Mouse (Mus musculus) lung, postnatal 14 days (tissue): Measurements from ENCODE around the gene Rpl11.
"Not testable (repeated sequence)": the region's sequence is repeated elsewhere in the genome, so short reads cannot be mapped to it uniquely, and the experiment has no call there.

Experiments used
- DNase-seq: peaks from one replicate; pipeline ENCODE4 v3.0.0; 2021

Gene Rpl11

DNA sequence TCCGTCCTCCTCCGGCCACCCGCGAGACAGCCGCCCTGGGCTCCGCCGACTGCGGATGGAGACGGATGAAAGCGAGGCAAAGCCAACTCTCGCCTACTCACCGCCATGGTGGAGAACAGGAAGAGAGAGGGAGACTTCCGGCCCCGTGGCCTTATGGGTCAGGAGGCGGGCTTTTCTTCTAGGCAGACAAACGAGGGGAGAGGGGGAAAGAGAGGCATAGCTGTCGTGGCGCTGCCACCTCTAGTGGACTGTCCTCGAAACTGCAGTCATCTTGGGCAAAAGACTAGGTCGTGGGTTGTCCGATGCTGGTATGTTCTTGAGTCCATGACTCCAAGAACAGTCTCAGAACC is at the start of gene Rpl11:
Gene Rpl11, minus strand, starts transcription at position 182 of the 350 bp plus-strand sequence.
- peak; percentile 90 for DNase-seq

DNA sequence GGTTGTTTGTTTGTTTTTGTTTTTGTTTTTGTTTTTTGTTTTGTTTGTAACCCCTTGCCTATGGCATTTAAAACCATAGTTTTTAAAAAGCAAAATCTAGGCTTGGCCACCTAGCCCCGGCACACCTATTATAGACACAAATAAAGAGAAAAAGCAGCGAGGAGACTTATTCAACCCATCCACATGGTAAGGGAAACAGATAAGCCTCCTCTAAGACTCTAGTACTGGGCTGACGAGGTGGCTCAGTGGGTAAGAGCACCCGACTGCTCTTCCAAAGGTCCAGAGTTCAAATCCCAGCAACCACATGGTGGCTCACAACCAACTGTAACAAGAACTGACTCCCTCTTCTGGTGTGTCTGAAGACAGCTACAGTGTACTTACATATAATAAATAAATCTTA is 48.5 kb upstream of the Rpl11 start:
- not testable (repeated sequence) for DNase-seq

DNA sequence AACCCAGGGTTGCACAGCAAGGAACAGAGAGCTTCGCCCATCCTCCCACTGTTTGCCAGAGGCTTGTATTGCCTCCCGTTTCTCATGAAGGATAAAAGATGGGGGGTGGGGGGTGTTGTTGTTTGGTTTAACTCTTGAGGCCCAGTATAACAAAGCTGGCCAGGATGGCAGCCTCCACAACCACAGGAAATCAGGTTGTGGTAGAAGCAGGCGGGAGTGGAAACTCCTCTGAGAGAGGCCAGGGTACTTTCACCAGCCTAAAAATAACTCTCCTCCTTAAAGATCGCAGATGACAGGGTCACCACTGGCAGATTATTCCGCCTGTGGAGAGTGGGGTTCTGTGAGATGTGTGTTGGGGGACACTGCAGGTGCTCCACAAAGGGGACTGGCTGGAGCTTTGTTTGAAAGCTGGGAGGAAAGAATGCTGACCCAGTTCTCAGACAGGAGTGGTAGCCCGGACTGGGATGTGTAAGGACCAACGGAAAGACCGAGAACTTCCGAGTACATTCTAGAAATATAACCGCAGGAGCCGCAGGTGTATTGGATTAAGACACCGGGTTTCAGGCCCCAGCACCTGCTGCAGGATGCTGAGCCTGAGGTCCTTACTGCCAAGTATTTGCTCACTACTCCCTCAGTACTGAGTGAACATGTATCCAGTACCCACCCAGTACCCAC is 47.3 kb upstream of the Rpl11 start:
- no peak for DNase-seq

DNA sequence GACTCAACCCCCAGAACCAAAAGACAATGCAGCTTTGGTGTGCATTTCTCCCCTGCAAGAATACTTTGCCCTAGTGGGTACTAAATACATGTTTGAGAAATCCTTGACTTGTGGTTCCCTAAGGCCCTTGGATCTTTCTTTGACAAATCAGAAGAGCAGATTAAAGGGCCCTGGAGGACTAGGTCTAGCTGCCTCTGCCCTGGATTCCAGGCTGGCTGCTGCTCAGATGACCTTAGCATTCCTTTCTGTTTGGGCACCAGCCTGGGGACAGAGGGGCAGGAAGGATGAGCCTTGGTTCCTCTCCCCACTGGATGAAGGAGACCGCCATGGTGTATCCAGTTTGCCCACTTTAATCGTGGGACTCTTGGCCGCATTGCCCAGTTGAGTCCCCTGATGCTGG is 45.2 kb upstream of the Rpl11 start:
- DNase-seq = no peak

DNA sequence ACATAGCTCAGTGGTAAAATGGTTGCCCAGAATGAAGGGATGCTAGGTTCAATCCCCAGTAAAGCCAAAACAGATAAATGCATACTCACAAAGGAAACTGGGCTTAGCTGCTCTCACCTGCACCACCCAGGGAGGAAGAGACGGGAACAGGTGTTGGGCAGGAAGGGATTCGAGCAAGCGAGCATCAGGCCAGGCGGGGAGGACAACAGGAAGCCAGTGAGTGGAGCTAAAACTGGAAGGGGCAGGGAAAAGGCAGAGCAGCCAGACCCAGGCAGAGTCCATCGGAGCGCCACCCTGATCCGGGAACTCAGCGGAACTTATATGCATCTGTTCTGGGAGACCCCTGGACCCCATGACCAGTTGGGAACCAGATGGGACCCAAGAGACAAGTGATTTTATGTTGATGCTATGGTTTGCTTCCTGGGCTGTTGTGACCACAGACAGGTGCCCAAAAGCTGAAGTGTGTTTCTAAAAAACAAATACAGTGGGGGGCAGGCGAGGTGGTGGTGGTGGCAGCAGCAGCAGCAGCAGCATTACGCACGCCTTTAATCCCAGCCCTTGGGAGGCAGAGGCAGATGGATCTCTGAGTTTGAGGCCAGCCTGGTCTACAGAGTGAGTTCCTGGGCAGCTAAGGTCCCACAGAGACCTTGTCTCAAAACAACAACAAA is 43.4 kb upstream of the Rpl11 start:
- no peak for DNase-seq

DNA sequence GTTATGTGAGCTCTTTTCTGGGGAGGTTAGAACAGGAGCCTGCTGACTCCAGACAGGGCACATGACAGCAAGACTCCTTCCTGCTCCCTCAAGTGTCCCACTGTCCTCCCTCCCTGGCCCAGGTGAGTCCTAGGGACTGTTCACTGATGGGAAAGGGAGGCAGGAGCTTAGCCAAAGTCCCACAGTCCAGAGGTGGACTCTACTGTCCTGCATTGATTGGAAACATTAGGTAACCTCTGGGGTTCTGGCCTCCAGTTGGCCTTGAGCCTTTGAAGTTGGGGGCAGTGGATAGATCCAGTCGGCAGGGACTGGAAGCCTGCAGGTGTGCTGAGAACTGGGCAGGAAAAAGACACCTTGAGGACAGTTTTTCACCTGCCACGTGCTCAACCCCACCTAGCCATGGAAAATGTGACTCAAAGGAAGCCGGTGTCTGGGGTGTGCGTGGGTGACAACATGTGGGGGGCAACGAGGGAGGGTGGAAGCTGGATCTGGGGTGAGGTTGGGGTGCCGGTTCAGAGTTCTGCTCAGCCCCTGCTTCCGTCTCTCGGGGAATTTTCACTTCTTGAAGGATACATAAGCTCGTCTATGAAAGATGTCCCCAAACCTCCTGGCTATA is 42.4 kb upstream of the Rpl11 start:
- DNase-seq = no peak

DNA sequence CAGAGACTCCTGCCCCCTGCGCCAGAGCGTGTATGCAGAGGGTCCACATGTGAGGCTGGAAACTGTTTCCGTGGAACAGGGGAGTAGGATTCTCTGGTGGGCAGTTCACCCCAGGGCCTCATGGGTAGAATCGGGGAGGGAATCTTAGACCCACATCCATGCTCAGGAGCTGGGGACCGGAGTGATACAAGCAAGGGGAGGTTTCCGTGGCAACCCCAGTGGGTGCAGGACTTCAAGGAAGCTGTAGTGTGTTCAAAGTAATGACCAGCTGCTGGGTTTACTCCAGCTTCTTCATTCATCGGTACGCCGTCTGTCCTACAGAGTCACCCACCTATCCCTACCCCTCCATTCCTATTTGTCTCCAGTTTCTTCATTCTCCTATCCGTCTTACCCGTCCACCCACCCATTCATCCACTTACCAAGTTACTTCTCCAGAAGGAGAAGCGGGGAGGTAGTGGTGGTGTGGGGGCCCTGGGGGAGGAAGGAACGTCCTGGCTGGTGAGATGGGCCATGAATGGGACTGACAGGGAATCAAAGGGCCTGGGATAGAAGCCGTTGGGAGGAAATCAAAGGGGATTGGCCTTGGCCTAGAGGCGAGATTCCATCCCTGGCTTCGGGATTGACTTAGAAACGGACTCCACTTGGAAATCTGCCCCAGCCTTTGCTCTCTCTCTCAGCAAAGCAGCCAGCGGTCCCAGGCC is 41.4 kb upstream of the Rpl11 start:
- peak; percentile 47 for DNase-seq

DNA sequence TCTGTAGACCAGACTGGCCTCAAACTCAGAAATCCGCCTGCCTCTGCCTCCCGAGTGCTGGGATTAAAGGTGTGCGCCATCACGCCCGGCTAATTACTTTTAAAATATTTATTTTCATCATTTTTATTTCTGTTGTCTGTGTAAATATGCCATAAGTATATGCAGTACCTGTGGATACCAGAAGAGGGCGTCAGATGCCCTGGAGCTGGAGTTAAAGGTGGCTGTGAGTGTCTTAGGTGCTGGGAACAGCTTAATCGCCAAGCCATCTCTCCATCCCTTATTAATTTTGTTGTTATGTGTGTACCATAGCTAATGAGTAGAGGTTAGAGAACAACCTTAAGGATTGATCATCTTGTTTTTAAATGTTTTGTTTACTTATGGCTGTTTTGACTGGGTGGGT is 39.3 kb upstream of the Rpl11 start:
- DNase-seq = no peak

DNA sequence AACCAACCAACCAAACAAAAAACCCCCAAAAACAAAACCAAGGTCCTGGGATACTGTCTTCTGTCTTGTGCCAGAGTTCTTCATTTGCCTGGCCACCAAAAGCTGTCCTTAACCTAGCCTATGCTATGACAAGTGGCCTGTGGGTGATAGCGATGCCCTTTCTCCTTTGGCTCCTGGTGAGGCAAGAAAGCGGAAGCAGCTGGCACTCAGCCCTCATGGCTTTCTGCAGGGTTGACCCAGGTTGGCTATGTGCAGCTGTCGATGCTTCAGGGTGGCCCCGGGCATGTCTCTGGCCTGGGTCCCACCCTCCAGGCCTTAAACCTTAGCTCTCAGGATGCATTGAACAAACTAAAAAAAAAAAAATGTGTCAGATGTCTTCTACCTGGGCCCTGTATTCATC is 38.1 kb upstream of the Rpl11 start:
- DNase-seq = no peak

DNA sequence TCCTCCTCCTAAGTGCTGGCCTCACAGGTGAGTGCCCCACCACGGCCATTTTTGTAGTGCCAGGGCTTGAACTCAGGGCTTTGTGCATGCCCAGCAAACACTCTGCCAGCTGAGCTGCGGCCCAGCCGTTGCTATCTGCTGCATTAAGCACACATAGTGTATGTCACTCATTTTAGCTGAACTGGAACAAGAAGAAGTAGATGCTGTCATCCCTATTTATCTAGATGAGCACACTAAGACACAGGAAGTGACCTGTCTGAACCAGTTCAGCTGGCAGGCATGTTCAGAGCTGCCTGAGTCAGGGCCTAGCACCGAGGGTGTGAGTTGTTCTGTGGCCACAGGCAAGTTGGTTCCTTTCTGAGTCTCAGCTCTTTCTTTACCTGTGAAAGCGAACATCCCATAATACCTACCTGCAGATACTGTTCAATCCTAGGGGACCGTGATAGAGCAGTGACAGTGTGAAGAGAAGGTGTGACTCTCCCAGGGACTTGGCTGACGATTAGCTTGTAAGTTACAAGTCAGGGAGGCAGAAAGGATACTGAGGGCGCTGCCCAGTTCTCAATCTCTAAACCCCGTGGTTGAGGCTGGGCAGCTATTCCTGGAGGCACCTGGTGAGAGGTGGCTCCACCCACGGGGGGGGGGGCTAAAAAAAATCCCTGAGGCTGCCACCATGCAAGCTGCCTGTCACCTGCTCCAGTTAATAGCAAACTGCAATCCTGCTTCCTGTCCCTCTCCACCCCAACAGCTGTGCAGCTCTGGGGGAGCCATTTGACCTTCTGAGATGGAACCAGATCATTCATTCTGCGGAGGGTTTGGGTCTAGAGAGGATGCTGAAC is 36.7 kb upstream of the Rpl11 start:
- DNase-seq = no peak

DNA sequence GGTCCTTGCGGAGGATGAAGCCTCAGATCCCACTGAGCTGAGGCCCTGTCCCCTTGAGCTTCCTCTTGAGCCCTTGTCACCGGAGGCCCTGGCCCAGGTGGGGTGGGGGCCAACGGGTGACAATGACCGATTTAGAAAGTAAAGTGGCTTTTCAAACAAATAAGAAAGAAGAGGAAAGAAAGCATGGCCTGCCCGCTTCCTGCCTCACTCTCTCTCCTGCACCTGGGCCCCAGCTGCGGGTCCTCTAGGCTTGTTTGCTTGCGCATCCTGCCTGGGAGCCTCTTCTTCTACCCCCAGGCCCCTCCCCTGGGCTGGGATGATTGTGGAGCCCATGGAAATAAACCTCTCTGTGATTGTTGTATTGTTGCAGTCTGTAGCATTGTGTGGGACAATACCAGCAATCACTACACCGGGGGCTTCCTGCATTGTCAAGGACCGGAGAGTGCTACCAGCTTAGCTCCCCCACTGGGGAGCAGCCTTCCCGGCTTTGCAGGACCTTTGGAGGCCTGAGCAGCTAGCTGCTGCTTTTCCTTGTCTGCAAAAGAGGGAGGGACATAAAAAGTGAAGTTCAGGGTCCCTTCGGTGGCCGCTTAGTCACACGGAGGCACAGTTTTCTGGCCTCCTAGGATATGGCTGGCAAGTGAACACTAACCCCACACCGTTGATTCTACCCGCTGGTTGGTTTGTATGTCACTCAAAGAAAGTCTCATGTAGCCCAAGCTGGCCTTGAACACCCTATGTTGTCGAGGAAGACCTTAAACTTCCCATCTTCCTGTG is 35.9 kb upstream of the Rpl11 start:
- DNase-seq = no peak

DNA sequence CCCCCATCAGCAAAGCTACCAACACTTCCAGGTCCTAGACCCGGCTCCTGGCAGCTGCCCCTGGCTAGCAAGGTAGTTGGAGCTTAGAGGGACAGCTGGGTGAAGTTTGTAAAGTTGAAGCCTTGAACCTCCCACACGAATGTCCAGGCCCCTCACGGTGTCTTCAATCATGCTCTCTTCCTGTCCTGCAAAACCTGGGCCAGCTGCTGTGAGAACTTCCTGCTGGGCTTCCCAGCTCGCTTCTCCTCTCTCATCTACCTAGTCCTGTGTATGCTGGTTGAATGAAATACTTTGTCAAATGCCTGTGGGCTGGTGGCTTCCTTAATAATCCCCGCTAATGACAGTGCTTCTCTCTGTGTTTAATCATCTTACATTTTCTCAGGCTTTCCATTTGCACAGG is 35.1 kb upstream of the Rpl11 start:
- DNase-seq = no peak

DNA sequence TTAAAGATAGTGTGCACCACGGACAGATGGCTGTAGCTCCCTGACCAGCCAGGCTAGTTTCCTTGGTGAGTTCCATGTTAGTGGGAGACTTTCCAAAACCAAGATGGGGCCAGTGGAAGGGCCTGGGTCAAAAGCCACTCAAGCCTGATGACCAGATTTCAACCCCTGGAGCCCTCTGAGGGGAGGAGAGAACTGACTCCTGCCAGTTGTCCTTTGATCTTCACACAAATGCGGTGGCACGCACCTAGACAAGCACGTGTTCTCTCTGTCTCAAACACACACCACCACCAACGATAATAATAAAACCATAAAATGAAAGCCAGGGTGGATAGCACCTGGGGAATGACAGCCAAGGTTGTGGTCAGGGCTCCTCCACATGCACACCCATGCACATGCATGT is 34.0 kb upstream of the Rpl11 start:
- no peak for DNase-seq

DNA sequence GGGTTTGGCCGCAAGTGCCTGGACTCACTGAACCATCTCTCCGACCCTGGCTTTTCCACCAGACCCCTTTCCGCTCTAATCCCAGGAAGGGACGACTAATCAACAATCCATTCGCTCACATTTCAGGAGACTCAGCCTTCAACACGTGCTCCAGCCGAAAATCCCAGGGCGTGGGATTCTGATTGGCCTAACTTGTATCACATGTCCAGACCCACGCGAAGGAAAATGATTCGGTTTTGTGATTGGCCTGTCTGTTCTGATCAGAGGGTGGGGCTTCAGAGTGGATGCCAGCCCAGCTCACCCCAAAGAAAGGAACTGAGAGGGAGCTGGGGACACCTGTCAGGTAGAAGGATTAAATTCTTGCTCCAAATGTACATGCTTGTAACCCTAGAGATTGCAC is 31.6 kb upstream of the Rpl11 start:
- no peak for DNase-seq

DNA sequence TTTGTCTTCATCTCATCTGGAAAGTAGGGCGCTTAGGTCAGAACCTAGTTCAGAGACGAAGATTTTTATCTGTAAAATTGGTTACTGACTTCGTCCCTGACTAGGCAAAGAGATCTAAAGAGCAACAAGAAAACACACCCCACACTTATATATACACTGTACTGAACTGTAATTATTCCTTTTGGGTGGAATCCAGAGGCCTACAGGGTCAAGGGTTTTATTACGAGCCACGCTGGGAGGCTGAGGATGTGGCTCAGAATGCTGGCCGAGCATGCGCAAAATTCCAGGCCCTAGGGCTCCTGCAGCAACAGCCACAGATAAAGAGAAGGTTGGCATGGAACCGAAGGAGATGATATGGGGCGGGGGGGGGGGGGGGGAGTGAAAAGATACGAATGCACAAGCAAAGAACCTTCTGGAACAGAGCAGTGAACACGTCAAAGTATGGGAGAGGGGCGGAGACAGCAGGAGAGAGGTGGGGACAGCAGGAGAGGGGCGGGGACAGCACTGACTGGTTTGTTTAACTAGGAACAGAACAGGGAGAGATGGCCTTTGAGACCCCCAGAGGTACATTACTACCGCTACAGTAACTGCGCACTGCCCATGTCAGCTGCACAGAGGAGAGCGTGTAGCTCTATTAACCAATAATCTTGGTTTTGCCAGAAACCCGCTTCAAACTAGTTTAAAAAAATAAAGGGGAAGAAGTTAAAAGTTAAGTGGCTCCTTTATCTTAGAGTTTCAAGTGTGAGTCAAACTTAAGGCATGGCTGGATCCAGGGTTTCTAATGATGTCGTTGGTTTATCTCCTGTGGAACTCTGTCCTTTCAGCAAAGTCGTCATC is 30.3 kb upstream of the Rpl11 start:
- DNase-seq = no peak

DNA sequence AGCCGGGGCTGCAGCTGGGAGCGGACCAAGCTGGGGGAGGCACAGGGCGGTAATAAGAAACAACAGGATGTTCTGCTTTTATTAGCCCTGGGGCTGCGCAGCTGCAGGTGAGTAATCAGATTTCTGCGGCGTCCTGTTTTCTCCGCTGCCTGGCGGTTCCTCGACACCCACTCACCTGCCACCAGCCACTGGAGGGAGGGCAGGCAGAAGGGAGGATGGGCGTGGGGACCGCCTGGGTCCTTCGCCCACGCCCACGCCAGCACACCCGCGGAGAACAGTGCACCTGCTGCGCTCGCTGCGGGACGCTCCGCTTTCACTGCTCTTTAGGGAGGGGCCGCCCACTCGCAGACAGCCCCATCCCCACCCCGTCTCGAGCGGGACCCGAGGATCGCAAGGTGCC is 28.5 kb upstream of the Rpl11 start:
- DNase-seq = peak; percentile 26

DNA sequence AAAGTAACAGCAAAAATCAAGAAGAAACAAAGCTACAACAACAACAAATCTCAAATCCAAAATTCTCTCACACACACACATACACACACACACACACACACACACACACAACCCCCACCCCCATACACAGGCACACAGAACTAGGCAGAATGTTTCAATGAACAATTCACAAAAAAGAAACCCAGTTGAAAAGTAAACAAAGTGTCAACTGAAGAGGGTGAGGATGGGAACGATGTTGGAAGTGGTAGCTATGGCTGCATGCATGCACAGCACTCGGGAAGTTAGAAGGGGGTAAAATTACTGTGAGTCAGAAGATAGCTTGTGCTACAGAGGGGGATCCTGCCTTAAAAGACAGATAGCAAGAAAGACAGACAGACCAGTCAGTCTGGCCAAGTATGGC is 25.4 kb upstream of the Rpl11 start:
- no peak for DNase-seq

DNA sequence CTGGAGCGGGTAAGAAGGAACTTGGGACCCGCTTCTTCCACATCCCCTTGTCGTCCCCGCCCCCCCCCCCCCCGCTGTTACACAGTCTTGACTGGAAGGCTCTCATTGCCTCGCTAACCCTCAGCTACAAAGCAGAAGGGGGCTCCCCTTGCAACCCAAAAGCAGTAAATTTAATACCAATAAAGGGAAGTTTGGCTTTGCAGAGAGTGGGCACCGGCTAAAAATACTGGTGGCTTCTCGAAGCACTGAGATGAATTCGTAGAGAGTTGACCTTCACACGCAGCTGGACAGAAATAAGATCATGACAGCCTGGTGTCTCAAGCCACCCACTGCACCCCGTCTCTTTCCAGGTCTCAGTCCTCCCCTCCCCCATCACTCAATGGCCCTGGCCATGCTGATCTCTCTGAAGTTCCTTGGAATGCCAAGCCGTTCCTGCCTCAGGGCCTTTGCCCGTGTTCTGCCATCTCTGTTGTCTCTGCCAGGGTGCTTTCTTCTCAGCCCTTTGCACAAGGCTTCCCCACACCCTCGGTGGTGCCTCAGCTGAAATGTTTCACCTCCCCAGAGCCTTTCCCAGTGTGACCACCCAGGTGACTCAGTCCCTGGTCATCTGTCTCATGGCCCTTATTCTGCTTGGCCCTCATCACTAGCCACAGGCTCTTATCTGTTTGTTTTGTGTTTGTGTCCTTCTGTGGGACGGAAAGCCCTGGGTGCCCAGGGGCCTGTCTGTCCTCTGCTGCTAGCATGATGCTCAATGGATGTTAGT is 23.7 kb upstream of the Rpl11 start:
- DNase-seq = no peak

DNA sequence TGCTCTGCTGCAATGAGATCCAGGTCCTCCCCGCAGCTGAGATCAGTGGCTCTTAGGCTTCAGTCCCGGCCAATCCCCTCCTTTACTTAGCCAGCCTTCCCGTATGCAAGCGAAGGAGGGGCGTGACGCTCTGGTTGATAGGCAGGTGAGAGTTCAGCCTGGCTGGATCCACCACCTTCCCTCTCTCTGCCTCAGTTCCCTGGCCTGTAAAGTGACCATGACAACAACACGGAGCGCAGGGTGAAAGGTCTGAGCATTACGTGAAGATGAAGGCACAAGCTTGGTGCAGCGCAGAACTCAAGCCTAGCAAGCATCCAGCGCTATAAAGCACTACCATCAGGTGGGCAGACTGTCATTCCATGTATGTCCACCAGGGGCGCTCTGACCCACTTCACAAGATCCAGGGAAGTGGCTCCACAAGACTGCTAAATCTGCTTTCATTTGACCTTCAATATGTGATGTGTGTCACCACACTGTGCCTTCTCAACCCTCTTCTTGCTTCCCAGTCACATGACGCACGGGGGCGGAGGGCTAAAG is 18.0 kb upstream of the Rpl11 start:
- DNase-seq = peak; percentile 86

DNA sequence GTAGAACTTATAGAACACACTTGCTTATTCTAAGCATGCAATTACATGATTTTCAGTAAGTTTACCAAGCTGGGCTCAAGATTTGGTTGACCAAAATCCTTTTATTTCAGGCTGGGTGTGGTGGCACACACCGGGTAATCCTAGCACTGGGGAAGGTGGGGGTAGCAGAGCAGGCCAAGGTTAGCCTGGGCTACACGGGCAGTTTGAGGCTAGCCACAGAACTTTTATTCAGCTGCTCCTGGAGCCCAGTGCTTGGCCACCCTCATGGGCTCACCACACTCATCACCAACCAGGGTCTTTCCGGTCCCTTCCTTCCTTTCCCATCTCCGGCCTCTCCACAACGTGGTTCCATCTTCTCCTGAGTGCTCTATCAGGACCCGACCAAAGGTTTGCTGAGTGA is 17.4 kb upstream of the Rpl11 start:
- DNase-seq = no peak
